Mouse (Mus musculus): ENCODE measurements around the gene Stk40. TPM values are rescaled to one million over a fixed set of nuclear protein-coding genes. Genes with fewer than 3 reads are reported as not detected.
A peak's percentile ranks its signal among the peaks of the same experiment; 100 is the strongest.
"Not testable (repeated sequence)": the region's sequence is repeated elsewhere in the genome, so short reads cannot be mapped to it uniquely, and the experiment has no call there.

Gene Stk40
- polyA plus RNA-seq, 1 experiment = 24.9 TPM

- H3K27me3 ChIP-seq (ENCODE audit: control insufficient read depth, insufficient read depth, low read length) = no peaks in the 10 kb centered on the region
- H3K27ac ChIP-seq (ENCODE audit: insufficient read depth, low read length) = no peak overlapping the region
- H3K4me3 ChIP-seq (replicated peaks; ENCODE audit: insufficient read depth, low read depth, low read length) = no peak overlapping the region
- no peaks in the 10 kb centered on the region for H3K4me1 ChIP-seq (ENCODE audit: control insufficient read depth, insufficient read depth, low read length)
- 82% methylated on average over 5 of the region's 5 CpGs for WGBS
- TF ChIP-seq POLR2A (IDR thresholded peaks at IDR 0.05; ENCODE audit: borderline replicate concordance, insufficient read depth, low read length) (no peak), CTCF (IDR thresholded peaks at IDR 0.05; ENCODE audit: borderline replicate concordance, insufficient read depth, low read depth, low read length) (no peak)
- no peak for DNase-seq
Measured at GRCm38 (mm10) chr4:126173800-126174199, 70.0 kb downstream of the Stk40 start.

- DNase-seq = peak in 1 of 2 experiments; percentile 1
- not testable (repeated sequence) for H3K4me1 ChIP-seq (ENCODE audit: control insufficient read depth, insufficient read depth, low read length); H3K27me3 ChIP-seq (ENCODE audit: control insufficient read depth, insufficient read depth, low read length); H3K4me3 ChIP-seq (replicated peaks; ENCODE audit: insufficient read depth, low read depth, low read length); H3K27ac ChIP-seq (ENCODE audit: insufficient read depth, low read length)
- 92% methylated on average over 7 of the region's 7 CpGs for WGBS
Measured at GRCm38 (mm10) chr4:126175980-126176379, 72.2 kb downstream of the Stk40 start.

- Histone ChIP-seq H3K27me3 (ENCODE audit: control insufficient read depth, insufficient read depth, low read length) (no peaks in the 10 kb centered on the region), H3K27ac (ENCODE audit: insufficient read depth, low read length) (no peak overlapping the region), H3K4me1 (ENCODE audit: control insufficient read depth, insufficient read depth, low read length) (peaks cover 2% of the 10 kb centered on the region; the same call in 1 of the 2 replicates), H3K4me3 (replicated peaks; ENCODE audit: insufficient read depth, low read depth, low read length) (no peak overlapping the region)
- no peak for TF ChIP-seq POLR2A (IDR thresholded peaks at IDR 0.05; ENCODE audit: borderline replicate concordance, insufficient read depth, low read length)
- peak; percentile 96 for TF ChIP-seq CTCF (IDR thresholded peaks at IDR 0.05; ENCODE audit: borderline replicate concordance, insufficient read depth, low read depth, low read length)
- WGBS = 43% methylated on average over 7 of the region's 7 CpGs
- peak; percentile 53 to 62 for DNase-seq
Measured at GRCm38 (mm10) chr4:126181170-126181957, 77.6 kb downstream of the Stk40 start.

- DNase-seq = no peak
- H3K27ac ChIP-seq (ENCODE audit: insufficient read depth, low read length) = no peak overlapping the region
- no peak overlapping the region for H3K4me3 ChIP-seq (replicated peaks; ENCODE audit: insufficient read depth, low read depth, low read length)
- peaks cover 2% of the 10 kb centered on the region; the same call in 1 of the 2 replicates for H3K4me1 ChIP-seq (ENCODE audit: control insufficient read depth, insufficient read depth, low read length)
- TF ChIP-seq CTCF (IDR thresholded peaks at IDR 0.05; ENCODE audit: borderline replicate concordance, insufficient read depth, low read depth, low read length) (no peak), POLR2A (IDR thresholded peaks at IDR 0.05; ENCODE audit: borderline replicate concordance, insufficient read depth, low read length) (no peak)
- WGBS = 55% methylated on average over 5 of the region's 5 CpGs
- H3K27me3 ChIP-seq (ENCODE audit: control insufficient read depth, insufficient read depth, low read length) = no peaks in the 10 kb centered on the region
Measured at GRCm38 (mm10) chr4:126183034-126183433, 79.3 kb downstream of the Stk40 start.

GRCm38 (mm10) chr4:126187096-126187495 lies 83.3 kb downstream of the Stk40 start:
- TF ChIP-seq POLR2A (IDR thresholded peaks at IDR 0.05; ENCODE audit: borderline replicate concordance, insufficient read depth, low read length) (no peak), CTCF (IDR thresholded peaks at IDR 0.05; ENCODE audit: borderline replicate concordance, insufficient read depth, low read depth, low read length) (no peak)
- Histone ChIP-seq H3K27ac (ENCODE audit: insufficient read depth, low read length) (no peak overlapping the region), H3K4me3 (replicated peaks; ENCODE audit: insufficient read depth, low read depth, low read length) (no peak overlapping the region), H3K4me1 (ENCODE audit: control insufficient read depth, insufficient read depth, low read length) (peaks cover 2% of the 10 kb centered on the region; the same call in 1 of the 2 replicates), H3K27me3 (ENCODE audit: control insufficient read depth, insufficient read depth, low read length) (no peaks in the 10 kb centered on the region)
- DNase-seq = no peak
- 70% methylated on average over 3 of the region's 3 CpGs for WGBS

Other genes starting within 250 kb of the Stk40 start
- 1.9 and 2.6 TPM in 2 replicates for gene Csf3r, start 79.4 kb upstream of the Stk40 start, polyA plus RNA-seq (2012; rRNA removed)
- gene Mrps15, start 57.0 kb upstream of the Stk40 start, polyA plus RNA-seq (2012; rRNA removed) = 90.6 and 94.5 TPM in 2 replicates
- 12.1 and 12.8 TPM in 2 replicates for gene Oscp1, start 45.4 kb upstream of the Stk40 start, polyA plus RNA-seq (2012; rRNA removed)
- gene Lsm10, start 7.3 kb upstream of the Stk40 start, polyA plus RNA-seq (2012; rRNA removed) = 21.4 and 28.8 TPM in 2 replicates
- gene Eva1b, start 43.8 kb downstream of the Stk40 start, polyA plus RNA-seq (2012; rRNA removed) = 9.0 and 9.2 TPM in 2 replicates
- gene Sh3d21, start 59.5 kb downstream of the Stk40 start, polyA plus RNA-seq (2012; rRNA removed) = 1.6 and 2.0 TPM in 2 replicates
- gene Thrap3, start 98.8 kb downstream of the Stk40 start, polyA plus RNA-seq (2012; rRNA removed) = 122 TPM in 2 replicates
- gene Map7d1, start 152.4 kb downstream of the Stk40 start, polyA plus RNA-seq (2012; rRNA removed) = 274 and 283 TPM in 2 replicates
- gene Trappc3, start 158.4 kb downstream of the Stk40 start, polyA plus RNA-seq (2012; rRNA removed) = 175 TPM in 2 replicates
- gene Col8a2, start 182.8 kb downstream of the Stk40 start, polyA plus RNA-seq (2012; rRNA removed) = 0.93 and 2.0 TPM in 2 replicates
- 45.8 and 49.7 TPM in 2 replicates for gene Adprhl2, start 217.7 kb downstream of the Stk40 start, polyA plus RNA-seq (2012; rRNA removed)
- 4.1 and 4.7 TPM in 2 replicates for gene Tekt2, start 221.7 kb downstream of the Stk40 start, polyA plus RNA-seq (2012; rRNA removed)